In the genomic region with DNA sequence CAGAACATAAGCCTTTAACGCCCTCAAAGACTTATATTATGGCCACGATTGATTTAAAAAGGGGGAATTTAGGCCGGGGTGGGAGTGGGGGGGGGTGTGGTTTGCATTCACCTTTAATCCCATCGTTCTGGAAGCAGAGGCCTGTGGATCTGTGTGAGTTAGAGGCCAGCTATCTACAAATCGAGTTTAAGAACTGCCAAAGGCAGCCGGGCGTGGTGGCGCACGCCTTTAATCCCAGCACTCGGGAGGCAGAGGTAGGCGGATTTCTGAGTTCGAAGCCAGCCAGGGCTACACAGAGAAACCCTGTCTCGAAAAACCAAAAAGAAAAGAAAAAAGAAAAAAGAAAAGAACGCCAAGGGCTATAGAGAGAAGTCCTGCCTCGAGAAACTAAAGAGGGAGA, we compare ENCODE assay signal across 9 mouse cellular contexts. TPM values are rescaled to one million over a fixed set of nuclear protein-coding genes. Genes with fewer than 3 reads are reported as not detected.
DNase-seq lines count a peak whose midpoint lies in the region; ATAC-seq and TF ChIP-seq lines count a peak whose summit lies in the region.
"Not testable (repeated sequence)": the region's sequence is repeated elsewhere in the genome, so short reads cannot be mapped to it uniquely, and the experiment has no call there.
"Had no signal": no experiment of that assay in that cellular context is flagged by ENCODE, and none has a peak within 500 bp of the region (broad histone marks: within the 10 kb centered on the region; RNA-seq: fewer than 3 reads in every experiment).

No protein-coding gene starts in this region.

- H3K27me3 ChIP-seq in cerebellum, adult 2 months (ENCODE audit: control insufficient read depth, insufficient read depth, low read length); forebrain, embryonic 10.5 days (ENCODE audit: poor library complexity, severe bottlenecking); heart, embryonic 12.5 days (replicated peaks); hindbrain, postnatal 0 days (ENCODE audit: insufficient read depth, low read length); limb, embryonic 11.5 days (ENCODE audit: control insufficient read depth, insufficient read depth, low read length); lung, embryonic 15.5 days; myocyte (ENCODE audit: control insufficient read depth, insufficient read depth, insufficient read length): not testable (repeated sequence)

- H3K36me3 ChIP-seq in forebrain, embryonic 10.5 days (replicated peaks): peaks cover 19% of the 10 kb centered on the region
- not testable (repeated sequence) for H3K36me3 ChIP-seq in heart, embryonic 12.5 days; hindbrain, postnatal 0 days (ENCODE audit: insufficient read depth, low read length); limb, embryonic 11.5 days (ENCODE audit: control insufficient read depth, insufficient read depth, low read length); lung, embryonic 15.5 days; myocyte (ENCODE audit: control insufficient read depth, insufficient read depth)

- not testable (repeated sequence) for ATAC-seq in heart, embryonic 12.5 days (ENCODE audit: insufficient number of reproducible peaks, low FRiP score); hindbrain, postnatal 0 days; limb, embryonic 11.5 days (ENCODE audit: insufficient number of reproducible peaks, low FRiP score, low TSS enrichment, low read depth); lung, embryonic 15.5 days (ENCODE audit: borderline replicate concordance, extremely low read depth, low FRiP score, low TSS enrichment)

- H3K79me2 ChIP-seq in myocyte (ENCODE audit: control insufficient read depth, insufficient read depth): peaks cover 63% of the 10 kb centered on the region

- TF ChIP-seq CTCF in cerebellum, adult 2 months (IDR thresholded peaks at IDR 0.05; ENCODE audit: borderline replicate concordance, insufficient read depth, low read depth, low read length); hindbrain, postnatal 0 days (IDR thresholded peaks at IDR 0.05; ENCODE audit: low read depth): not testable (repeated sequence)

- not testable (repeated sequence) for H3K27ac ChIP-seq in cerebellum, adult 2 months (ENCODE audit: insufficient read depth, low read length); heart, embryonic 12.5 days (ENCODE audit: poor library complexity, severe bottlenecking); hindbrain, postnatal 0 days; limb, embryonic 11.5 days (replicated peaks; ENCODE audit: low read depth, low read length); lung, embryonic 15.5 days
- peak overlapping the region; percentile 97; the same call in 1 of the 2 replicates for H3K27ac ChIP-seq in forebrain, embryonic 10.5 days

- 8% methylated on average over 15 of the region's 15 CpGs for WGBS in cerebellum, adult 2 months
- WGBS in forebrain, embryonic 10.5 days: 39% methylated on average over 15 of the region's 15 CpGs
- WGBS in heart, embryonic 12.5 days: 40% methylated on average over 15 of the region's 15 CpGs
- WGBS in hindbrain, postnatal 0 days: 23% methylated on average over 15 of the region's 15 CpGs
- 40% methylated on average over 15 of the region's 15 CpGs for WGBS in limb, embryonic 11.5 days
- WGBS in lung, embryonic 15.5 days: 31% methylated on average over 15 of the region's 15 CpGs

- not testable (repeated sequence) for TF ChIP-seq POLR2A in cerebellum, adult 2 months (IDR thresholded peaks at IDR 0.05; ENCODE audit: borderline replicate concordance, insufficient read depth, low read length); myocyte (IDR thresholded peaks at IDR 0.05; ENCODE audit: insufficient read length, low read depth)

- peak overlapping the region; percentile 87 for H3K4me2 ChIP-seq in heart, embryonic 12.5 days
- peak overlapping the region; percentile 53 for H3K4me2 ChIP-seq in hindbrain, postnatal 0 days (ENCODE audit: low read depth, low read length)
- peak overlapping the region; percentile 59 for H3K4me2 ChIP-seq in limb, embryonic 11.5 days (ENCODE audit: low read depth, severe bottlenecking)
- H3K4me2 ChIP-seq in lung, embryonic 15.5 days: peak overlapping the region; percentile 65
- H3K4me2 ChIP-seq in myocyte (ENCODE audit: low read depth): peak overlapping the region; percentile 76

- H3K9me3 ChIP-seq in forebrain, embryonic 10.5 days; heart, embryonic 12.5 days (replicated peaks); hindbrain, postnatal 0 days (ENCODE audit: low read length); limb, embryonic 11.5 days (ENCODE audit: control insufficient read depth, low read length); lung, embryonic 15.5 days: not testable (repeated sequence)

- peak overlapping the region; percentile 61 for H3K9ac ChIP-seq in heart, embryonic 12.5 days
- peak overlapping the region; percentile 100; the same call in 1 of the 2 replicates for H3K9ac ChIP-seq in hindbrain, postnatal 0 days (replicated peaks; ENCODE audit: low read length)
- H3K9ac ChIP-seq in limb, embryonic 11.5 days (ENCODE audit: low read length): not testable (repeated sequence)
- peak overlapping the region; percentile 95 for H3K9ac ChIP-seq in lung, embryonic 15.5 days

- not testable (repeated sequence) for H3ac ChIP-seq in myocyte (ENCODE audit: control insufficient read depth, insufficient read length)

- H3K4me1 ChIP-seq in cerebellum, adult 2 months (ENCODE audit: control insufficient read depth, insufficient read depth, low read length); limb, embryonic 11.5 days (ENCODE audit: control insufficient read depth, insufficient read depth, low read length): not testable (repeated sequence)
- H3K4me1 ChIP-seq in forebrain, embryonic 10.5 days: peaks cover 30% of the 10 kb centered on the region
- H3K4me1 ChIP-seq in heart, embryonic 12.5 days (replicated peaks): peaks cover 36% of the 10 kb centered on the region
- peaks cover 42% of the 10 kb centered on the region for H3K4me1 ChIP-seq in hindbrain, postnatal 0 days (ENCODE audit: insufficient read depth, low read length)
- peaks cover 19% of the 10 kb centered on the region for H3K4me1 ChIP-seq in lung, embryonic 15.5 days

- peak overlapping the region; percentile 86 for H3K4me3 ChIP-seq in cerebellum, adult 2 months (replicated peaks; ENCODE audit: insufficient read depth, low read depth, low read length)
- H3K4me3 ChIP-seq in forebrain, embryonic 10.5 days: peak overlapping the region; percentile 82
- peak overlapping the region; percentile 98 for H3K4me3 ChIP-seq in heart, embryonic 12.5 days
- peak overlapping the region; percentile 100 for H3K4me3 ChIP-seq in hindbrain, postnatal 0 days (ENCODE audit: low read length)
- peak overlapping the region; percentile 82 for H3K4me3 ChIP-seq in limb, embryonic 11.5 days (ENCODE audit: low read depth, low read length)
- peak overlapping the region; percentile 89 for H3K4me3 ChIP-seq in lung, embryonic 15.5 days
- peak overlapping the region; percentile 94 for H3K4me3 ChIP-seq in myocyte

- DNase-seq in cerebellum, adult 2 months: peak in 1 of 2 experiments; percentile 27
- not testable (repeated sequence) for DNase-seq in forebrain, embryonic 10.5 days (ENCODE audit: extremely low spot score, low spot score); hindbrain, postnatal 0 days (ENCODE audit: low spot score); limb, embryonic 11.5 days (ENCODE audit: low spot score)

RNA-seq across cellular contexts. Expression of a gene that starts 1.4 kb away (rescaled TPM):
- polyA plus RNA-seq in cerebellum, adult 2 months (2012; rRNA removed): 142 and 148 TPM in 2 replicates
- polyA plus RNA-seq in forebrain, embryonic 10.5 days (2016; fragmentation: Nextera tagmentation; extraction: Ambion mirVana): 177 and 178 TPM in 2 replicates
- 106 and 112 TPM in 2 replicates for polyA plus RNA-seq in heart, embryonic 12.5 days (2016; fragmentation: Nextera tagmentation; extraction: Ambion mirVana)
- total RNA-seq in hindbrain, postnatal 0 days (2014; rRNA removed): 526 and 577 TPM in 2 replicates
- 251 and 278 TPM in 2 replicates for polyA plus RNA-seq in hindbrain, postnatal 0 days (2015; fragmentation: Nextera tagmentation; extraction: Ambion mirVana)
- 186 and 194 TPM in 2 replicates for polyA plus RNA-seq in limb, embryonic 11.5 days (2014; fragmentation: Nextera tagmentation; extraction: Ambion mirVana)
- polyA plus RNA-seq in lung, embryonic 15.5 days (2015; fragmentation: Nextera tagmentation; extraction: Ambion mirVana): 109 and 113 TPM in 2 replicates
- polyA plus RNA-seq in myocyte (2012; fragmentation: generic; extraction: Trizol): 58.8 TPM

RNA-seq across cellular contexts. Expression of a gene that starts 33.9 kb away (rescaled TPM):
- 1.2 and 2.1 TPM in 2 replicates for polyA plus RNA-seq in cerebellum, adult 2 months (2012; rRNA removed)
- polyA plus RNA-seq in forebrain, embryonic 10.5 days (2016; fragmentation: Nextera tagmentation; extraction: Ambion mirVana): not detected in 2 replicates
- 0.18 TPM in 1 of 2 replicates, not detected in the other for polyA plus RNA-seq in heart, embryonic 12.5 days (2016; fragmentation: Nextera tagmentation; extraction: Ambion mirVana)
- 0.63 and 0.93 TPM in 2 replicates for total RNA-seq in hindbrain, postnatal 0 days (2014; rRNA removed)
- 0.94 and 1.1 TPM in 2 replicates for polyA plus RNA-seq in hindbrain, postnatal 0 days (2015; fragmentation: Nextera tagmentation; extraction: Ambion mirVana)
- 0.44 TPM in 1 of 2 replicates, not detected in the other for polyA plus RNA-seq in limb, embryonic 11.5 days (2014; fragmentation: Nextera tagmentation; extraction: Ambion mirVana)
- polyA plus RNA-seq in lung, embryonic 15.5 days (2015; fragmentation: Nextera tagmentation; extraction: Ambion mirVana): 0.15 and 0.22 TPM in 2 replicates
- 4.2 TPM for polyA plus RNA-seq in myocyte (2012; fragmentation: generic; extraction: Trizol)
- total RNA-seq: granulocyte monocyte progenitor cell, adult 5-6 weeks; megakaryocyte, adult 5-6 weeks had no signal

RNA-seq across cellular contexts. Expression of a gene that starts 46.9 kb away (rescaled TPM):
- polyA plus RNA-seq in cerebellum, adult 2 months (2012; rRNA removed): 1.4 TPM in 2 replicates
- 0.63 and 1.3 TPM in 2 replicates for polyA plus RNA-seq in forebrain, embryonic 10.5 days (2016; fragmentation: Nextera tagmentation; extraction: Ambion mirVana)
- polyA plus RNA-seq in heart, embryonic 12.5 days (2016; fragmentation: Nextera tagmentation; extraction: Ambion mirVana): 1.5 and 2.2 TPM in 2 replicates
- total RNA-seq in hindbrain, postnatal 0 days (2014; rRNA removed): 2.7 and 7.0 TPM in 2 replicates
- polyA plus RNA-seq in hindbrain, postnatal 0 days (2015; fragmentation: Nextera tagmentation; extraction: Ambion mirVana): 1.1 and 1.5 TPM in 2 replicates
- polyA plus RNA-seq in limb, embryonic 11.5 days (2014; fragmentation: Nextera tagmentation; extraction: Ambion mirVana): 0.89 and 0.99 TPM in 2 replicates
- polyA plus RNA-seq in lung, embryonic 15.5 days (2015; fragmentation: Nextera tagmentation; extraction: Ambion mirVana): 2.9 and 3.5 TPM in 2 replicates
- 0.04 TPM for polyA plus RNA-seq in myocyte (2012; fragmentation: generic; extraction: Trizol)
